Mouse (Mus musculus) G1E (cell line): Measurements from ENCODE around the gene Alg3.

ENCODE experiments used
- CTCF ChIP-seq: IDR thresholded peaks from 2 replicates; pipeline ENCODE4 v1.5.1; 2012; ENCODE audit warnings: low read depth, low read length, inconsistent platforms, mixed read lengths
- GATA1 ChIP-seq: IDR thresholded peaks from 2 replicates; pipeline ENCODE4 v1.6.1; 2012; ENCODE audit warnings: borderline replicate concordance, low read length, inconsistent platforms, mixed read lengths
- GATA2 ChIP-seq: IDR thresholded peaks from 2 replicates; pipeline ENCODE4 v1.6.1; 2012; ENCODE audit warnings: low read depth, low read length, inconsistent platforms, borderline replicate concordance
- POLR2AphosphoS5 ChIP-seq: IDR thresholded peaks from 2 replicates; pipeline ENCODE4 v1.6.1; 2012; ENCODE audit warnings: low read depth, low read length, inconsistent platforms; ENCODE audit not compliant: insufficient replicate concordance
- TAL1 ChIP-seq: conservative IDR thresholded peaks from 2 replicates; pipeline ENCODE4 v1.6.1; 2012; ENCODE audit warnings: low read depth, low read length, inconsistent platforms, mixed read lengths

GRCm38 (mm10) chr16:20637410-20637809 is 25.9 kb upstream of the Alg3 start:
- TF ChIP-seq CTCF = no peak
- no peak for TF ChIP-seq TAL1
- no peak for TF ChIP-seq GATA1
- TF ChIP-seq GATA2 = no peak
- no peak for TF ChIP-seq POLR2AphosphoS5
